Mouse (Mus musculus): ENCODE measurements around the gene Htatip2.

DNA sequence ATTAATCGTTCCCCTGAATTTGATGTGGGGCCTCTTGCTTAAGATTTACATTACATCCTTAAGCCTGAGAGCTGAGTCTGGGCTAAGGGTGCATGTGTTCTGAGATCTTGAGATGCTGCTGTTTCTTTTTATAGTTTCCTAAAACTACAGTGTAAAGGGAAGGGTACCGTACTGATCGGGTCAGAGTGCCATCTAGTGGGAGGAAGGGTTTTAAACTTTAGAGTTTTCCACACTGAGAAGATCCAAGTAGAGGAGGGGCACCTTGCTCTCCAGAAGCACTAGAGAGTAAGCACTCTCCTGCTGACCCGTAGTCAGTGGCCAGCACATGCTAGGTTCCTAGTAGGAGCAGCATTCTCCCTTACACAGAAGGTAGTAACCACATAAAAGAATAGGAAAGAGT lies 52.4 kb downstream of the Htatip2 start:
- TF ChIP-seq CTCF (IDR thresholded peaks at IDR 0.05; ENCODE audit: borderline replicate concordance, control insufficient read depth, extremely low read depth, insufficient read depth, low read length, poor library complexity) (no peak), POLR2A (IDR thresholded peaks at IDR 0.05; ENCODE audit: control insufficient read depth, extremely low read depth, insufficient read depth, low read length, poor library complexity) (no peak)
